Mouse (Mus musculus): ENCODE data around the gene Dkkl1. TPM values are rescaled to one million over a fixed set of nuclear protein-coding genes. Genes with fewer than 3 reads are reported as not detected.
"Not testable (repeated sequence)": the region's sequence is repeated elsewhere in the genome, so short reads cannot be mapped to it uniquely, and the experiment has no call there.

Gene Dkkl1
- polyA plus RNA-seq, 1 experiment from 2014 or later, result 1.0 TPM

DNA sequence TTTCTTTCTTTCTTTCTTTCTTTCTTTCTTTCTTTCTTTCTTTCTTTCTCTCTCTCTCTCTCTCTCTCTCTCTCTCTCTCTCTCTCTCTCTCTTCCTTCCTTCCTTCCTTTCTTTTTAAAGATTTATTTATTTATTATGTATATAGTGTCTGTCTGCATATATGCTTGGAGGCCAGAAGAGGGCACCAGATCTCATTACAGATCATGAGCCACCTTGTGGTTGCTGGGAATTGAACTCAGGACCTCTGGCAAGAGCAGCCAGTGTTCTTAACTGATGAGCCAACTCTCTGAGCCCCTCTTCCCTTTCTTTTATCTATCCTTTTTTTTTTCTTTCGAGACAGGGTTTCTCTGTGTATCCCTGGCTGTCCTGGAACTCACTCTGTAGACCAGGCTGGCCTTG is 38.2 kb downstream of the Dkkl1 start:
- H3K27ac ChIP-seq (replicated peaks); ATAC-seq (ENCODE audit: low FRiP score, low read depth); H3K4me2 ChIP-seq (replicated peaks); H3K4me3 ChIP-seq; H3K9ac ChIP-seq (replicated peaks); H3K36me3 ChIP-seq: not testable (repeated sequence)
- peaks cover 96% of the 10 kb centered on the region for H3K27me3 ChIP-seq
- H3K9me3 ChIP-seq, result peaks cover 12% of the 10 kb centered on the region; the same call in 1 of the 2 replicates
- 58% methylated on average over 1 of the region's 1 CpGs for WGBS
- H3K4me1 ChIP-seq, result peaks cover 17% of the 10 kb centered on the region

DNA sequence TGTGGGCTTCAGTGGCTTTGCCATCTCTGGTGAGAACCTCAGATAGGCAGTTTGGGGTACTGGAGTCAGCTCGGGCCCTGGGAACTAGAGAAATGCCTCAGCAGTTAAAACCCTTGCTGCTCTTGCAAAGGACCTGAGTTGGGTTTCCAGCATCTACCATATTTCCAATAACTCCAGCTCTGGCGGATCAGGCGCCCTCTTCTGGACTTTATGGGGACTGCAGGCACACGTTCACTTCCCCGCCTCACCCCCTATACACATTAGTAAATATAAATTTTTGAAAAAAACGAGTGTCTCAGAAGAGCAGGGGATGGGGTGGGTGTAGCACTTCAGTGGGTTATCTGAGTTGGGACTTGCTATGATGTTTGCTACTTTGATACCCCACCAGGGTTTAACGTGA is 39.0 kb downstream of the Dkkl1 start:
- WGBS, result 62% methylated on average over 7 of the region's 7 CpGs
- Histone ChIP-seq H3K4me2 (replicated peaks) (no peak overlapping the region), H3K36me3 (no peaks in the 10 kb centered on the region), H3K4me3 (no peak overlapping the region), H3K4me1 (peaks cover 21% of the 10 kb centered on the region), H3K27me3 (peaks cover 96% of the 10 kb centered on the region), H3K9me3 (peaks cover 12% of the 10 kb centered on the region; the same call in 1 of the 2 replicates), H3K27ac (replicated peaks) (no peak overlapping the region), H3K9ac (replicated peaks) (no peak overlapping the region)
- ATAC-seq (ENCODE audit: low FRiP score, low read depth), result no peak

DNA sequence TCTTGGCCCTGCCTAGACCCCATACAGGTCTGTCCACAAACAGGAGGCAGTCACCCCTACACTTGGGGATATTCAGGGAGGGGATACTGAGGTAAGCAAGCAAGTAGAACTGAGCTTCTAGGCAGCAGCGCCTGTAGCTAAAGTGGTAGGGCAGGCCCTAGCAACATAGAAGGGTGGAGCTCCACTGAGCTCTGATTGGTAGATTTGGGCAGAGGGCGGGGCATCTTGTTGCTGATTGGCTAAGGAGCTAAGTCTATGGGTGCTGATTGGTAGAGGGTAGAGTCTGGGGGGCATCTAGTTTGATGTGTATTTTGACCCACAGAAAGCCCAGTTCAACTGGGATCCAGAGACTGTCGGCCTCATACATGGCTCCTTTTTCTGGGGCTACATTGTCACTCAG is 42.5 kb downstream of the Dkkl1 start:
- ATAC-seq (ENCODE audit: low FRiP score, low read depth), result no peak
- Histone ChIP-seq H3K4me2 (replicated peaks) (no peak overlapping the region), H3K36me3 (no peaks in the 10 kb centered on the region), H3K27ac (replicated peaks) (no peak overlapping the region), H3K9ac (replicated peaks) (no peak overlapping the region), H3K9me3 (peaks cover 12% of the 10 kb centered on the region; the same call in 1 of the 2 replicates), H3K4me3 (no peak overlapping the region), H3K4me1 (peaks cover 10% of the 10 kb centered on the region; the same call in 1 of the 2 replicates), H3K27me3 (peaks cover 96% of the 10 kb centered on the region)
- WGBS, result 92% methylated on average over 3 of the region's 3 CpGs

DNA sequence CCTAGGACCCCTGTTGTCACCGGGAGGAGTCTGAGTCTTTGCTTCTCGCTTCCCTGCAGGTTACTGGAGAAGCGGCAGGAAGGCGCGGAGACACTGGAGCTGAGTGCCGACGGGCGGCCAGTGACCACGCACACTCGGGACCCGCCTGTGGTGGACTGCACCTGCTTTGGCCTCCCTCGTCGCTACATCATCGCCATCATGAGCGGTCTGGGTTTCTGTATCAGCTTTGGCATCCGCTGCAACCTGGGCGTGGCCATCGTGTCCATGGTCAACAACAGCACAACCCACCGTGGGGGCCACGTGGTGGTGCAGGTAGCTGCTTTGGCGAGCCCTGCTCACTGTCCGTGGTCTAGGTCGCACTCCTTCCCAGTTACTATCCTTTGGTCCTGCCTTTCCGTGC is 43.3 kb downstream of the Dkkl1 start:
- WGBS, result 4% methylated on average over 24 of the region's 24 CpGs
- Histone ChIP-seq H3K27me3 (peaks cover 97% of the 10 kb centered on the region), H3K27ac (replicated peaks) (no peak overlapping the region), H3K9me3 (peaks cover 12% of the 10 kb centered on the region; the same call in 1 of the 2 replicates), H3K9ac (replicated peaks) (no peak overlapping the region), H3K4me1 (peaks cover 18% of the 10 kb centered on the region), H3K36me3 (no peaks in the 10 kb centered on the region), H3K4me3 (no peak overlapping the region), H3K4me2 (replicated peaks) (peak overlapping the region; percentile 12; the same call in 1 of the 2 replicates)
- ATAC-seq (ENCODE audit: low FRiP score, low read depth), result no peak

DNA sequence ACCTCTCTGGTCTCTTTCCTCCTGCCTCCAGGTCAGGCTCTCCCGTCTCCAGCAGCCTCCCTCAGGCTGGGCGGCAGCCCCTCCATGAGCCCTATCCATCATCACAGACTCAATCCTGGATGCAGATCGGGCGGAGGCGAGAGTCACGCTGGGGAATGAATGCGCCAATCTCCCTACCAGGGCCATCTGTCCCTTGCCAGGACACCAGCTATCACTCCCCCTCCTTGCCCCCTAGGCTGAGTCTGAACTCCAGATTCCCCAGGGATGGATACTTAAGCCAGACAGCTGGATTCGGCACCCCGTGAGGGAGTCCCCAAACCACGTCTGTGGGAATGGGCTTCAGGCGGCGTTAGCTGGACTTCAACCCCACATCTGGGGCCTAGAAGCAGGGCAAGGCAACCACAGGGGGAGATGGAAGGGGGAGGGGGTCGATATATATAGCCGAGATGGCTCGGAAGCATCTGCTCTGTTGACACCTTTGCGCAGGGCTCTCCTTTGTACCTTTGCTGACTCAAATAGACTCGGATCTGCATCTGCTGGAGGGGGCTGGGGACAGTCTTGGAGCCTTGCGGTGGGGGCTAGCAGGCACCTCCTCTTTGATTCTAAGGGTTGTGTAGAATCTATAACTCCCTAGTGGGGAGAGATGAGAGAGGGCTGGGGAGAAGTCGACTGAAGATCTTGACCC is 44.0 kb downstream of the Dkkl1 start:
- Histone ChIP-seq H3K27me3 (peaks cover 99% of the 10 kb centered on the region), H3K9ac (replicated peaks) (no peak overlapping the region), H3K36me3 (no peaks in the 10 kb centered on the region), H3K4me3 (no peak overlapping the region), H3K27ac (replicated peaks) (no peak overlapping the region), H3K4me1 (peaks cover 19% of the 10 kb centered on the region), H3K4me2 (replicated peaks) (peak overlapping the region; percentile 12; the same call in 1 of the 2 replicates), H3K9me3 (peaks cover 12% of the 10 kb centered on the region; the same call in 1 of the 2 replicates)
- 1% methylated on average over 19 of the region's 19 CpGs for WGBS
- ATAC-seq (ENCODE audit: low FRiP score, low read depth), result no peak; the same call in 1 of the 2 replicates

DNA sequence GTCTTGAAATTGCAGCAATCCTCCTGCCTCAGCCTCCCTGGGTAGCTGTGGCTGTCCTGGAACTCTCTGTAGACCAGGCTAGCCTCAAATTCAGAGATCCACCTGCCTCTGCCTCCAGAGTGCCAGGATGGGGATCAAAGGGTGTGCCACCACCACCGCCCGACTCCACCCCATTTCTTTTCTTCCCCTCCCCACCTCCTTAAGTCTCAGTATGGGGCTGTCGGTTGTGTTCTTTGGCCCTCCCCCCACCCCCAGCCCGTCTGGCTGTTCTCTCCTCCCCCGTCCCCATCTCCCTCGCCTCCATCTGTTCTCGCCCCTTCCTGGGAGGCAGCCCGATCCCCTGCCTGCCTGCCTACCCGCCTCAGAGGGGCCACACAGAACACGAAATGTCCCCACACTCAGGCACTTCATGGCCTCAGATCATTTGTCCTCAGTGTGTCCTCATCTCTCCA is 45.0 kb downstream of the Dkkl1 start:
- H3K4me2 ChIP-seq (replicated peaks), result no peak overlapping the region
- H3K27me3 ChIP-seq, result peaks cover 96% of the 10 kb centered on the region
- H3K9ac ChIP-seq (replicated peaks), result no peak overlapping the region
- H3K36me3 ChIP-seq, result no peaks in the 10 kb centered on the region
- H3K4me3 ChIP-seq, result no peak overlapping the region
- H3K4me1 ChIP-seq, result peaks cover 27% of the 10 kb centered on the region
- 20% methylated on average over 10 of the region's 10 CpGs for WGBS
- no peak for ATAC-seq (ENCODE audit: low FRiP score, low read depth)
- H3K9me3 ChIP-seq, result peaks cover 12% of the 10 kb centered on the region; the same call in 1 of the 2 replicates
- H3K27ac ChIP-seq (replicated peaks), result no peak overlapping the region

DNA sequence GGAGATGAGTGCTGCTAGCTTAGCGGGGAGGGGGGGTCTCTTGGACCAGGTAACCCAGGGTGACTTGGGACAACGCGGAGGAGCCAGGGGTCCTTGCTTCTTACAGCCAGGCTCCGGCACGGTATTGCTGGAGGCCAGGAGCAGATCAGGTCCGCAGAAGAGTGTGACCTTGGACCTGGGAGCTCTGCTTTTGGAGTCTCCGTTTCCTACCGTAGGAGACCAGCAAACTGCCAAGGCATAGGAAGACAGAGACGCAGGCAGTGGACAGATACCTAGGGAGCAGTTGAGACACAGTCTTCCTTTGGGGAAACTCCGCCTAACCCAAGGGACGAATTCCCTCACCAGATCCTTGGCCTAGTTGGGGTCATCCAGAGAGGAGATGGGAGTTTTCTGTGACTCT is 46.2 kb downstream of the Dkkl1 start:
- no peak for ATAC-seq (ENCODE audit: low FRiP score, low read depth)
- Histone ChIP-seq H3K36me3 (no peaks in the 10 kb centered on the region), H3K9ac (replicated peaks) (no peak overlapping the region), H3K27ac (replicated peaks) (no peak overlapping the region), H3K9me3 (peaks cover 12% of the 10 kb centered on the region; the same call in 1 of the 2 replicates), H3K4me1 (peaks cover 30% of the 10 kb centered on the region), H3K4me3 (no peak overlapping the region), H3K27me3 (peaks cover 84% of the 10 kb centered on the region), H3K4me2 (replicated peaks) (no peak overlapping the region)
- WGBS, result 47% methylated on average over 11 of the region's 11 CpGs

DNA sequence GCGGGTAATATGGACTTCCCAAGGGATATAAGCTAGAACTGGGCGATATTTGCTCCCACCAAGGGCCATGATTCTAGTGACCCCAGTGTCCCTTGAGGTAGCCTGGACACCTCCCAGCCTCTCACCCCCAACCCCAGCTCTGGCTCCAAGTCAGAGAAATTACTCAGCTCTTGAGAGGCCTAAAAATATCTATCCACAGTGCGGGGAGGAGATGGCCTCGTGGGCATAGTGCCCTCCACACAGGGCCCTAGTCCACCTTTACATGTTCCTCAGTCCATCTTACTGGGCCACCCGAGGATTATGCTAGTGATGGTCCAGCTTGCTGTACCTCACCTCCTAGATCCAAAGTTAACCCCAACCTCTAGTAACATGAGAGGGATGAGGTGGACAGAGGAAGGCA is 47.1 kb downstream of the Dkkl1 start:
- no peak overlapping the region for H3K27ac ChIP-seq (replicated peaks)
- peaks cover 75% of the 10 kb centered on the region for H3K27me3 ChIP-seq
- H3K4me2 ChIP-seq (replicated peaks), result no peak overlapping the region
- no peak for ATAC-seq (ENCODE audit: low FRiP score, low read depth)
- H3K9ac ChIP-seq (replicated peaks), result no peak overlapping the region
- H3K4me3 ChIP-seq, result no peak overlapping the region
- WGBS, result 66% methylated on average over 5 of the region's 5 CpGs
- peaks cover 5% of the 10 kb centered on the region; the same call in 1 of the 2 replicates for H3K9me3 ChIP-seq
- H3K4me1 ChIP-seq, result peaks cover 30% of the 10 kb centered on the region
- no peaks in the 10 kb centered on the region for H3K36me3 ChIP-seq

DNA sequence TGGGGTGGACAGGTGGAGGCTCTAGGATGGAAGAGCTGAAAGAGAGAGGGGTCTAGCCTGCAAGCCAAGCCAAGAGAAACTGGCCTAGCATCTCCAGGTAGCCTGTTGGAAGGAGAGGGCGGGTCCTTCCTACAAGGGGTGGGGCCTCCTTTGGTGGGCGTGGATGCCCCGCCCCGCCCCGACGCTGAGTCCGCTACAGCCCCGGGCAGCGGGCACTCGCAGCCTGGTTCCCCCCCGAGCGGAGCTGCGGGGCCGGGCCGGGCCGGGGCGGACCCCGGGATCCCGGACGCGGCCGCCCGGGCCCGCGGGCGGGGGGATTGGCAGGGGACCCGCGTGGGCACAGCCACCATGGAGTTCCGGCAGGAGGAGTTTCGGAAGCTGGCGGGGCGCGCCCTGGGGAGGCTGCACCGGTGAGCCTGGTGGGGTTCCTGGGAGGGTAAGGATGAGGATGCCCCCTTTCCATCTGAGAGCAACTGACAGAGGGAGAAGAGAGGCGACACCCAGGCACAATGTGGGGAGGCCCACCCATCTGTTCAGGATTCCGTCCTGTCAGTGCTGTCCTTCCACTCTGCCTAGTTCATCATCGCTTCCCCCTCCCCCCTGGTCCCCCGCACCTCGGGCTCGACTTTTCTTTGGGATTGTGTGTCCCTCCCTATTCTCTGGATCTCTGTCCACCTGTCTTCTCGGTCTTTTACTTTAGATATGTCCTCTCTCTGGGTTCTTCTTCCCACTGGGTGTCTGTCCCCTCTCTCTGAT is 48.0 kb downstream of the Dkkl1 start, which contains the start of gene Slc17a7:
Gene Slc17a7, plus strand, starts transcription at position 215 of the 756 bp plus-strand sequence.
- Histone ChIP-seq H3K27ac (replicated peaks) (no peak within 1 kb of the TSS), H3K4me2 (replicated peaks) (peak within 1 kb of the TSS; percentile 61), H3K4me1 (peaks cover 30% of the 10 kb centered on the region), H3K9me3 (no peaks in the 10 kb centered on the region), H3K27me3 (peaks cover 66% of the 10 kb centered on the region), H3K9ac (replicated peaks) (peak within 1 kb of the TSS; percentile 51; the same call in 1 of the 2 replicates), H3K36me3 (peaks cover 5% of the 10 kb centered on the region), H3K4me3 (peak within 1 kb of the TSS; percentile 41)
- ATAC-seq (ENCODE audit: low FRiP score, low read depth), result no peak
- WGBS, result 1% methylated on average over 41 of the region's 41 CpGs

DNA sequence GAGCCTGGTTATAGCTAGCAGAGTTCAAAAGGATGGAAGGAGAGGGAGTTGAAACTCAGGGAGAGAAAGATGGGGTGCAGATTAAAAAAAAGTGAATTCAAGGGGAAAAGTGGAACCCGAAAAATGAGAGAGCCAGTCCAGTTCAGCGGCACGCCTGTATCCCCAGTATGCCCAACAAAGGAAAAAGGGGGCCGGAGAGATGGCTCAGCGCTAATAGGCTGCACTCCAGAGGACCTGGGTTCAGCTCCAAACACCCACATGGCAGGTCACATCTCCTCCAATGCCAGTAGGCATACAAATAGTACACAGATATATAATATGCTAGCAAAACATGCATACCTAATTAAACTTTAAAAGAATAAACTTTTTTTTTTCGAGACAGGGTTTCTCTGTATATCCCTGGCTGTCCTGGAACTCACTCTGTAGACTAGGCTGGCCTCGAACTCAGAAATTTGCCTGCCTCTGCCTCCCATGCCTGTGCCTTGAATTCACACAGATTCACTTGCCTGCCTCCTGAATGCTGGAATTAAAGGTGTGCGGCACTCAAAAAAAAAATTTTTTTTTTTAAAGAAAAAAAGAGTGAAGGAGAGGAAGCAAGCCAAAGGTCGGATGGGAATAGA is 48.8 kb downstream of the Dkkl1 start:
- Histone ChIP-seq H3K27me3 (peaks cover 58% of the 10 kb centered on the region), H3K36me3 (peaks cover 13% of the 10 kb centered on the region), H3K27ac (replicated peaks) (no peak overlapping the region), H3K4me3 (no peak overlapping the region; the same call in 1 of the 2 replicates), H3K4me1 (peaks cover 24% of the 10 kb centered on the region), H3K4me2 (replicated peaks) (no peak overlapping the region; the same call in 1 of the 2 replicates), H3K9me3 (no peaks in the 10 kb centered on the region), H3K9ac (replicated peaks) (no peak overlapping the region)
- WGBS, result 74% methylated on average over 9 of the region's 9 CpGs
- ATAC-seq (ENCODE audit: low FRiP score, low read depth), result no peak

DNA sequence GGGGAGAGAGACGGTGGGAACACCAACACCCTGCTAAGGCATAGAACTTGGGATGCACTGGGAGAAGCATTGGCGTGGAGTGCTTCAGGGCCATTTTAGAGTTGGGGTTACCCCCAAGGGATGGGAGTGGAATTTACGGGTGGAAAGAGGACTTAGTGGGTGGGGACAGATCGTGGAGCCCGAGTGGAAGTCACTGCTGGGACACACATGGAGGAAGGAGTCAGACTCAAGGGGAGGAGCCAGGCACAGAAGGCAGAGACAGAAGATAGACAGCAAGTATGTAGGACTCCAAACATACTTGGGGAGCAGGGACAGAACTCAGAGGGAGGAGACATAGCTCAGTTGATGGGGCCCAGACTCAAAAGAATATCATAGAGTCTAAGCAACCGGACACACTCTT is 49.4 kb downstream of the Dkkl1 start:
- 23% methylated on average over 6 of the region's 6 CpGs for WGBS
- ATAC-seq (ENCODE audit: low FRiP score, low read depth), result no peak
- 0 out of 2 replicates have a peak overlapping the region, but pooled peaks have one; percentile 7 for H3K9ac ChIP-seq (replicated peaks)

More for the DNA sequence above, 49.4 kb downstream of the Dkkl1 start:
- Histone ChIP-seq H3K27me3 (peaks cover 52% of the 10 kb centered on the region), H3K27ac (replicated peaks) (no peak overlapping the region), H3K9me3 (no peaks in the 10 kb centered on the region), H3K4me1 (peaks cover 20% of the 10 kb centered on the region), H3K36me3 (peaks cover 17% of the 10 kb centered on the region), H3K4me3 (peak overlapping the region; percentile 34), H3K4me2 (replicated peaks) (peak overlapping the region; percentile 62)
